Mouse (Mus musculus): ENCODE results near the gene Ackr2. TPM values are rescaled to one million over a fixed set of nuclear protein-coding genes. Genes with fewer than 3 reads are reported as not detected.
A peak's percentile ranks its signal among the peaks of the same experiment; 100 is the strongest.

The Ackr2 gene
- polyA plus RNA-seq (2016; fragmentation: Nextera tagmentation; extraction: Ambion mirVana) = 0.48 and 0.95 TPM in 2 replicates

DNA sequence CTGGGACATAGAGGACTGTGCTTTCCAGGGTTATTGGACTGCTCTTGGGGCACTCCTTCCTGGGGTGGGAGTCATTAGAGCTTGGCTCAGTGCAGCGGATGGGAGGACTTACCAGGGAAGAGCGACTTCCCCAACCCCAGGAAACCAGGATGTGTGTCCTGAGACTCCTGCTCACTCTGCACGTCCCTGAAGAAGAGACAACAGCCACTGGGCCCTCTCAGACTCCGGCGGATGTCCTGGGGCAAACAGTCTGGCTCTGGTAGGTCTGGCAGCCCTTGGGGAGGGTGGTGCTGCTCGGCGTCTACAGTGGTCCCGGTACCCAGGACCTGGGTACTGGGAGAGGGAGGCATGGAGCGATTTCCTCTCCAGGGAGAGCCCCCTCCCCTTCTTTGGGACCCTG, at the start of gene Ackr2:
TSS of gene Ackr2 (plus strand) at position 111 of the 400 bp plus-strand sequence.
- ATAC-seq (ENCODE audit: low FRiP score, low read depth) = no peak
- Histone ChIP-seq H3K9ac (no peak within 1 kb of the TSS), H3K27ac (no peak within 1 kb of the TSS), H3K4me2 (replicated peaks) (no peak within 1 kb of the TSS), H3K9me3 (no peaks in the 10 kb centered on the region), H3K4me1 (no peaks in the 10 kb centered on the region), H3K4me3 (no peak within 1 kb of the TSS), H3K27me3 (replicated peaks) (no peaks in the 10 kb centered on the region), H3K36me3 (no peaks in the 10 kb centered on the region)
- WGBS = 77% methylated on average over 9 of the region's 9 CpGs

DNA sequence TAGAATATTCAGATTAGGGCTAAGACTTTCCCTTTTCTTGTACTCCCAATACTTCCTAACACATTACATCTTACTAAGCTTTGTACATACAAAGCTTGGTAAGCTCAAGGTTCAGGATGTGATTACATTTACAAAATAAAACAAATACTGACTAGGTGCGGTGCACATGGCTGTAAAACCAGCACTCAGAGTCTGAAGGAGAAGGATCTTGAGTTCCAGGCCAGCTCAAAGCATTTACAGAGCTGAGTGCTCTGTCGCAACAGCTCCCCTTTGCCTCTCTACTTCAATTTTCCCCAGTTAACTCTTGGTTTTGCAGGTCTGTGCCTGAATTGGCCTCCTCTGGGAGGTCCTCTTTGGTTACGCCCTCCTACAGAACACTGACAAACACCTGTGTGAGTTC, 43.9 kb upstream of the Ackr2 start:
- no peak overlapping the region for H3K4me2 ChIP-seq (replicated peaks)
- H3K9me3 ChIP-seq = no peaks in the 10 kb centered on the region
- H3K27ac ChIP-seq = no peak overlapping the region
- no peaks in the 10 kb centered on the region for H3K27me3 ChIP-seq (replicated peaks)
- 95% methylated on average over 3 of the region's 3 CpGs for WGBS
- no peak overlapping the region for H3K4me3 ChIP-seq
- H3K4me1 ChIP-seq = peaks cover 8% of the 10 kb centered on the region
- ATAC-seq (ENCODE audit: low FRiP score, low read depth) = no peak
- H3K9ac ChIP-seq = no peak overlapping the region
- peaks cover 21% of the 10 kb centered on the region for H3K36me3 ChIP-seq

DNA sequence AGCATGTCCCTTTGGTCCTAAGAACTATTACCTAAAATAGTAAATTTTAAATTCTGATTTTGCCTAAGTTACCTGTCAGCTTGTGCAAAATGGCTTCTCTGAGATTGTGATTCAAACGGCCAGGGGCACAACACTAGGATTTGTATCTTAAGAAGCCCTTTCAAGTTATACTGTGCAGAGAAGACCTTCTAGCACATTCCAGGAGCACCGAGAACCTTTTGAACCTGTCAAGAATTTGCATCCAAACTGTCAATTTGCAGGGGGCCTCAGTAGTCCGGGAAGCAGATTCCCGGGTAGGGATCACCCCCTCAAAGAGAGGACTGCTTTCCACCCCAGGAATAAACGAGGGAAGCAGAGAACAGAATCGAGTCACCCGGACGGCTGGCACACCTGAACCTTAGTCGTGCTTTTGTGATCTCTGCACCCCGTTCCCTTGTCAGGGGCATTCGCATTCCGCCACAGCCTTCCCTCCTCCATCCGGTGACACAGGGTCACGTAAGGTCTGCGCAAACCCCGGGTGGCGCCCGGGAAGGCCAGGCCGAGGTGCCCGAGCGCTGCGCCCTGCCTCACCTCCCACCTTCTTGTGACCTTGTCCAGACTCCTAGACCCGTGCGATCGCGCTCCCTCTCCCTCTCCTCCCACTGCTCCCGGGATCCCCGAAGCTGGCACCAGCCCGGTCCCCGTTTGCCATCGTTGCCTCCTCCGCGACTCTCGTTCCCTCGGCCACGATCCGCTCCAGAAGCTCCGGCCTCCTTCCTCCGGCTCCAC, 41.3 kb upstream of the Ackr2 start:
- Histone ChIP-seq H3K4me2 (replicated peaks) (peak overlapping the region; percentile 94), H3K9me3 (no peaks in the 10 kb centered on the region), H3K36me3 (peaks cover 3% of the 10 kb centered on the region; the same call in 1 of the 2 replicates), H3K27me3 (replicated peaks) (no peaks in the 10 kb centered on the region), H3K4me1 (peaks cover 8% of the 10 kb centered on the region), H3K9ac (peak overlapping the region; percentile 88), H3K4me3 (peak overlapping the region; percentile 77), H3K27ac (peak overlapping the region; percentile 87)
- 2% methylated on average over 39 of the region's 39 CpGs for WGBS
- peak; percentile 23 for ATAC-seq (ENCODE audit: low FRiP score, low read depth)

DNA sequence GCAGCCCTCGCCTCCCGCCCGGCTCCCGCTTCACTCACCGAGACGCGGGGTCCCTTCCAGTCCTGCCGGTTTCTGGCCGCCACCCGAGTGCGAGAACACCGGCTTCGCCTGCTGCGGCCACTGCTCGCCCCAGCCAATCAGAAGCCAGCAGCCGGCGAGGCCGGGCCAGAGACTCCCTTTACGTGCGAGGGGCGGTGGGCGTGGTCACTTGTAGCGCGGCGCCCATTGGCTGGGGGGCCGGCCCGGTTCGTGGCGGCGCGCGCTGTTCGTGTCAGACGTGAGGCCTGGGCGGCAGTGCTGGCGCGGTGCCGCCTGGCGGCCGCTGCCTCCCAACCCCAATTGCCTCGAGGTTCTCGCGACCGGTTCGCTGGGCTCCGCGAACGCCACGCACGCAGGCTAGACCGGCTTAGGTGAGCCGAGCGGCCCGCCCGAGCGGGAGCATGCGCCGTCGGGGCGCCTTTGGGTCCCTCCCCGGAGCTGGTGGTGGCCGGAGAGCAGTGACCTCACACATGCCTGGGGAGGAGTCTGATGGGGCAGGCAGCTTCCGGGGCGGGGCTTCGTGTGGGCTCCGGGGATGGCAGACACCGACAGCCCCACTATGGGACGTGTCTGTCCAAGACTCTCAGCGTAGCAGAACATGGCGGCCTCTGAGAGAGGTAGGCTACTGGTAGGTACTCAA, 40.5 kb upstream of the Ackr2 start:
- H3K9me3 ChIP-seq = no peaks in the 10 kb centered on the region
- H3K4me3 ChIP-seq = peak overlapping the region; percentile 77
- peak overlapping the region; percentile 94 for H3K4me2 ChIP-seq (replicated peaks)
- H3K27me3 ChIP-seq (replicated peaks) = no peaks in the 10 kb centered on the region
- H3K36me3 ChIP-seq = no peaks in the 10 kb centered on the region
- H3K27ac ChIP-seq = peak overlapping the region; percentile 87
- peaks cover 8% of the 10 kb centered on the region for H3K4me1 ChIP-seq
- peak; percentile 98 for ATAC-seq (ENCODE audit: low FRiP score, low read depth)
- under 1% methylated on average over 70 of the region's 70 CpGs for WGBS
- peak overlapping the region; percentile 88 for H3K9ac ChIP-seq

DNA sequence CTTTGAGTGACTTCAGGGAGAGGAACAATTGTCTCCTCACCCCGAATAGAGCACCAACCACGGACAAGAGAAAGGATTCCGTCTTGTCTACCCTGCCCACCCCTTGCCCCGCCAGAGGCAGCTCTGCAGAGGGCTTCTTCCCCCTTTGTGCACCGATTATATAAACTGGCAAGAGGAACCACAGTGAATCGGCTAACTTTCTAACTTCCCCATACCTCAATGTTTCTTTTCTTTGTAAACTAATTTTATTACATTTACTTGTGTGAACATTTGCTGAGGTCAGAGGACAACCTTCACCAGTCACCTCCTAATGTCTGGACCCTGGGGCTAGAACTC, 40.0 kb upstream of the Ackr2 start, which contains the start of gene Higd1a:
TSS of gene Higd1a (minus strand) at position 210 of the 336 bp plus-strand sequence.
- Histone ChIP-seq H3K9ac (peak within 1 kb of the TSS; percentile 88), H3K27ac (peak within 1 kb of the TSS; percentile 87), H3K4me3 (peak within 1 kb of the TSS; percentile 77), H3K4me2 (replicated peaks) (peak within 1 kb of the TSS; percentile 94), H3K27me3 (replicated peaks) (no peaks in the 10 kb centered on the region), H3K4me1 (peaks cover 8% of the 10 kb centered on the region), H3K9me3 (no peaks in the 10 kb centered on the region), H3K36me3 (no peaks in the 10 kb centered on the region)
- 18% methylated on average over 6 of the region's 6 CpGs for WGBS
- ATAC-seq (ENCODE audit: low FRiP score, low read depth) = no peak

DNA sequence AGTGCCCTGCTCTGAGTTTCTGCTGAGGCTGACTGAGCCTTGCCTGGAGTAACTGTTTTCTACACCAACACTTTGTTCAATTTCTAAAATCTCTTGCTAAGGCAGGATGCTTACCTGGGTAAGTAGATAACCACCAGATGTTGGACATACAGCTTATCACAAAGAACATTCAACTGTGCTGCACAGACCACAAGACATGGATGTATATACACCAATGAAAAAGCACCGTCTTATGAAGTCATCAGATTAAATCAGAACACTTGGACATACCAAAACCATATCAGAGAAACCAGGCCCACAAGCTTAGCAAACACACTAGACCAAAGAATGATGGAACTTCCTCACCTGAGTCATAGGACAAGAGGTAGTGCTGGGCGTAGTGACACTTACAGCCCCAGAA, 38.8 kb upstream of the Ackr2 start:
- WGBS = 99% methylated on average over 2 of the region's 2 CpGs
- Histone ChIP-seq H3K9ac (no peak overlapping the region), H3K36me3 (no peaks in the 10 kb centered on the region), H3K4me2 (replicated peaks) (no peak overlapping the region), H3K4me1 (peaks cover 8% of the 10 kb centered on the region), H3K9me3 (no peaks in the 10 kb centered on the region), H3K27me3 (replicated peaks) (no peaks in the 10 kb centered on the region), H3K4me3 (no peak overlapping the region), H3K27ac (no peak overlapping the region)
- no peak for ATAC-seq (ENCODE audit: low FRiP score, low read depth)

DNA sequence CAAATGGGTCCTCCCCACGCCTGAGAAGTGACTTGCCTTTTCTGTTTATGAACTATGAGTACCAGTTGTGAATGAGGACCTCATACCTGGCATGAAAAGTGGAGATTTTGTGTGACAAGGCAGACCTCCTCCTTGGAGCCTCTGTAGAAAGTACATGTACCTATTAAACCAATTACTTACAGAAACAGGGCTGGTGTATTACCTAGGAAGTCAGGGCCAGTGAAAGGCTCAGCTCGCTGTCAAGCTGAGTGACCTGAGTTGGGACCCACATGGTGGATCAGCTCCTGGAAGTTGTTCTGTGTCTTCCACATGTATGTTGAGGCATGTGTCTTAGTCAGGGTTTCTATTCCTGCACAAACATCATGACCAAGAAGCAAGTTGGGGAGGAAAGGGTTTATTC, 37.2 kb upstream of the Ackr2 start:
- no peak overlapping the region for H3K4me2 ChIP-seq (replicated peaks)
- H3K27me3 ChIP-seq (replicated peaks) = no peaks in the 10 kb centered on the region
- WGBS = 86% methylated on average over 2 of the region's 2 CpGs
- no peak overlapping the region for H3K9ac ChIP-seq
- no peak for ATAC-seq (ENCODE audit: low FRiP score, low read depth)
- no peaks in the 10 kb centered on the region for H3K36me3 ChIP-seq
- no peak overlapping the region for H3K4me3 ChIP-seq
- H3K27ac ChIP-seq = no peak overlapping the region
- H3K4me1 ChIP-seq = peaks cover 12% of the 10 kb centered on the region
- no peaks in the 10 kb centered on the region for H3K9me3 ChIP-seq

DNA sequence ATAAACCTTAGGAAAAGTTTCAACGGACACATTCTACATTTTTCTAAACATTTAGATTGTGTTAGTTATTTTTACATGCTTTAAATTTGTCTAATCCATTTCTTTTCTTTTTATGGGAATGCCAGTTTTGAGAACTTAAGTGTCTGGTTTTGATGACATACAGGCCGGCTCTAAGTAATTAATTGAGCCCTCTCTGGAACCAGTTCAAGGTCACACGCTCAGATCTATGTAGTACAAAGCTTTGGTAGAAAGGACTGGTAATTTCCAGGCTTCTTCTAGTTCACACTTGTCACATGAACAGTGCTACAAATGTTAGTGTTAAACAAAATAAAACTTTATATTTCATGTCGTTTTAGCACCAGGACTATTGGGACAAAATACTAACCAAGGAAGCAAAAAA, 33.3 kb upstream of the Ackr2 start:
- ATAC-seq (ENCODE audit: low FRiP score, low read depth) = no peak
- H3K9me3 ChIP-seq = no peaks in the 10 kb centered on the region
- no peaks in the 10 kb centered on the region for H3K36me3 ChIP-seq
- WGBS = 68% methylated on average over 4 of the region's 4 CpGs
- no peak overlapping the region for H3K27ac ChIP-seq
- peaks cover 4% of the 10 kb centered on the region; the same call in 1 of the 2 replicates for H3K4me1 ChIP-seq
- H3K4me3 ChIP-seq = no peak overlapping the region
- H3K9ac ChIP-seq = no peak overlapping the region
- H3K4me2 ChIP-seq (replicated peaks) = no peak overlapping the region
- no peaks in the 10 kb centered on the region for H3K27me3 ChIP-seq (replicated peaks)

DNA sequence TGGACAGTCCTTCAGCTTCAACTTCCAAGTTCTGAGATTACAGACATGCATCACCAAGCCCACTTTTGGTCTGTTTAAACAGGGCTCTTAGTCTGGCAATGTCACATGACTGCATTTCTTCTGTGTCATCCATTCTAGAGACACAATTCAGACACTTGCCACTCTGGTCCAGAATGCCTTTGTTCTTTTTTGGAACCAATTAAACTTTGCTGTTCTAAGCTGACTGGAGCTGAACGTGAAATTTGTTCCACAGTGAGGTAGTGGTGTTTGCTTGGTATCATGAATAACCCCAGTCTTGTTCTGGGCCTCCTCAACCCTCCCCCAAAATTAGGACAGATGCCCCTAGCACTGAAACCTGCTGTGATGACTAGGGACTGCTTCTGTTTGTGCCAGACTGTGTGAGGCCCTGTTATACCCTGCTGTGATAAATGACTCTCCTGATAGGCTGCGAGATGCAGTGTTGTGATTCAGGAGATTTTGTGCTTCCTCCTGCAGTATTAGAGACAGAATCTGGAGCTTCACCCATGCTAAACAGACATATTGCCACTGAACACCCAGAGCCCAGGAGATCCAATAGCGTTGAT, 32.6 kb upstream of the Ackr2 start:
- WGBS = 33% methylated on average over 3 of the region's 3 CpGs
- Histone ChIP-seq H3K9me3 (no peaks in the 10 kb centered on the region), H3K4me3 (no peak overlapping the region), H3K27ac (no peak overlapping the region), H3K27me3 (replicated peaks) (no peaks in the 10 kb centered on the region), H3K36me3 (no peaks in the 10 kb centered on the region), H3K4me1 (peaks cover 4% of the 10 kb centered on the region; the same call in 1 of the 2 replicates), H3K9ac (no peak overlapping the region), H3K4me2 (replicated peaks) (no peak overlapping the region)
- peak; percentile 17; the same call in 1 of the 2 replicates for ATAC-seq (ENCODE audit: low FRiP score, low read depth)

DNA sequence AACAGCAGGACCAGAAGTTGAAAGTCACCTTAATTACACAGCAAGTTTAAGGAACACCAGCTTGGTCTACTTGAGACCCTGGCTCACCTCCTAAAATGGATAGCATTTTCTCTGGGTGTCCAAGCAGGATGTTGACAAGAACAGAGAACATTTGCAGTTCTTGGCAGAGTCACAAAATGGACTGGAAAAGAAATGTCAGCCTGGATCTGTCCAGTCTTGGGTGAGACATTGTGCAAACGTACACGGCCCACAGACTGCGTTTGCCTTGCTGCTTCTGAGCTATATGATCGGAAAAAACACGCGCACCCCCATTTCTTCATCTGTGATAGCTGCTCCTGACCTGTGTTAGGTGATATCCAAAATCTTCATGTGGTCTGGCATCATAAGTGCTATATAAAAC, 30.5 kb upstream of the Ackr2 start:
- WGBS = 92% methylated on average over 6 of the region's 6 CpGs
- Histone ChIP-seq H3K4me2 (replicated peaks) (no peak overlapping the region), H3K4me1 (peaks cover 4% of the 10 kb centered on the region; the same call in 1 of the 2 replicates), H3K27ac (no peak overlapping the region), H3K9ac (no peak overlapping the region), H3K9me3 (no peaks in the 10 kb centered on the region), H3K4me3 (no peak overlapping the region), H3K36me3 (no peaks in the 10 kb centered on the region), H3K27me3 (replicated peaks) (0 out of 2 replicates have a peak, but pooled peaks cover 3% of the 10 kb centered on the region)
- ATAC-seq (ENCODE audit: low FRiP score, low read depth) = no peak

DNA sequence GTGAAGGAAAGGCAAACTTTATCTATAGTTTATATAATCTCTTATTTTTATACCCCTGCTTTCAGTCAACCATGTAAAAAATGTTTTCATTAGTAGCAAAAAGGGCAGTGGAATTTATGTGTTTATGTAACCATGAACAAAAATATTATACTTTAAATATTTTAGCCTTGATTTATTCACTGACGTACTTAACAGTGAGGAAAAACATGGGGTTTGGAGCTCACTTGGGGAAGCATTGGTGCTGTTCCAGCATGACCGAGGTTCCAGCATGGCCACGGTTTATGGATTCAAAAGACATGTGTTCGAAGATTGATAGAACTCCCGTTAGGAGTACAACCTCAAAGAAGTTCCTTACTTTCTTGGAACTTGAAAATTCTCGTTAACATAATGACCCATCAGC, 29.9 kb upstream of the Ackr2 start:
- Histone ChIP-seq H3K9me3 (no peaks in the 10 kb centered on the region), H3K27ac (no peak overlapping the region), H3K4me2 (replicated peaks) (no peak overlapping the region), H3K36me3 (no peaks in the 10 kb centered on the region), H3K9ac (no peak overlapping the region), H3K4me1 (peaks cover 4% of the 10 kb centered on the region; the same call in 1 of the 2 replicates), H3K4me3 (no peak overlapping the region), H3K27me3 (replicated peaks) (0 out of 2 replicates have a peak, but pooled peaks cover 3% of the 10 kb centered on the region)
- 85% methylated on average over 6 of the region's 6 CpGs for WGBS
- ATAC-seq (ENCODE audit: low FRiP score, low read depth) = no peak

DNA sequence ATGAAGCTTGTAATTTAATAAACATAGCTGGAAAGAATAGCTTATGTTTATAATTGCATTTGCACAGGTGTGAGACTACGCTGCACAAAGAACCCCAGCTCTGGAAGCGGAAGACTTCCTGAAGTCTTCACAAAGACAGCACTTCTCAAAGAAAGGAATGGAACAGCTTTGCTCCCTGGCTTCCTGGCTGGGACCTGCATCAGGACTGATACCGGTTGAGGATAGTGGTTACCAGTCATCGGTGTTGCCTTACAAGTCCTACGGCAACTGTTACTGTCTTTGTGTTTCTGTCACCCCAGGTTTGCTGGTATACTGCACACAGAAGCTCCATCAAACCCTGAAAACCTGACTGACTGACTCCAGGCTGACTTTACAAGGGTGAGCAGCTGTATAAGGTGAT, 28.7 kb upstream of the Ackr2 start:
- WGBS = 81% methylated on average over 5 of the region's 5 CpGs
- peaks cover 4% of the 10 kb centered on the region; the same call in 1 of the 2 replicates for H3K4me1 ChIP-seq
- no peak overlapping the region for H3K4me3 ChIP-seq

More for the DNA sequence above, 28.7 kb upstream of the Ackr2 start:
- no peak overlapping the region for H3K9ac ChIP-seq
- H3K27ac ChIP-seq = no peak overlapping the region
- ATAC-seq (ENCODE audit: low FRiP score, low read depth) = no peak
- no peak overlapping the region for H3K4me2 ChIP-seq (replicated peaks)
- no peaks in the 10 kb centered on the region for H3K36me3 ChIP-seq
- 0 out of 2 replicates have a peak, but pooled peaks cover 3% of the 10 kb centered on the region for H3K27me3 ChIP-seq (replicated peaks)
- no peaks in the 10 kb centered on the region for H3K9me3 ChIP-seq
